Mouse (Mus musculus): Measurements from ENCODE around the gene Rnf113a2.

Gene Rnf113a2

DNA sequence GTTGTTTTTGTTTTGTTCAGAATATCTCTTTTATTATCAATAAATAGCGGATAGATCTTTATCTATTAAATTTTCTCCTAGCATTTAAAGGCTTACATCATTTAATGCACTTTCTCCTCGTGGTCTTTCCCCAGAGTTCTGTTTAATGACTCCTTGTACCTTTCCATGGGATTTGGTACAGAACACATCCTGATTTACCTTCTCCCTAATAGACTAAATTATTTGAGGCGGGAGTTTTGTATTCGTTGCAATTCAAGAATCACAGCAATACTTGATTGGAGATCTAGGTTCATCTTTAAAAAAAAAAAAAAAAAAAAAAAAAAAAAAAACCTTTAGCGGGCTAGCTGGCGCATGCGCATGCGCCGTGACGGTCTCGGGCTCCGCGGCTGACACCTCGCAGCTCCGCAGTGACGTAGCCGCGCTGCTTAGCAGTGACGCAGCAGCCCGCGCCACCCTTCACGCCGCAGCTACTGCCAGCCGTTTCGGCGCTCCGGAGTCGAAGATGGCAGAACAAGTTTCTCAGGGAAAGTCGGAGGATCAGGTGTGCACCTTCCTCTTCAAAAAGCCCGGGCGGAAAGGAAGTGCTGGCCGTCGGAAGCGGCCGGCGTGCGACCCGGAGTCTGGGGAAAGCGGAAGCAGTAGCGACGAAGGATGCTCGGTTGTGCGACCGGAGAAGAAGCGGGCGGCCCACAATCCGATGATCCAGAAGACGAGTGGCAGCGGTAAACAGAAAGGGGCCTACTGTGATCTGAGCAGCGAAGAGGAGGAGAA is at the start of gene Rnf113a2:
TSS of gene Rnf113a2 (plus strand) at position 363 of the 771 bp plus-strand sequence.
- peak; percentile 93 for DNase-seq (ENCODE audit: low spot score in 2 of 2)

DNA sequence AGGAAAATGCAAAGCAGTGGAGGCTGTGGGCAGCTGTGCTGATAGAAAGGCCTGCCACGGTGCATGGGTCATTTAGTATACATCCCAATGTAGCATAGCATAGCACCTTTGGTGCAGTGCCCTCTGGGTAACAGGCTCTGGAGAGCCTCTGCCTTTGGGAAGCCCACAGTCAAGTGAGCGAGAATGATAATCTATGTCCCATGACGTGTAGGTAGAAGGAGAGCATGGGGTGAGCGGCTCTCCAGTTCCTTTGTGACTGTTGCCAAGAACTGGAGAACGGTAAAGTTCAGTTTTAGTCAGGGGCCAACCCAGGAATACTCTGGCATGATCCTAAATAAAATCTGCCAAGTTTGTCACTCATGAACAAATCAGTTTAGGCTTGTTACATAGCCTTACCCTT is 45.3 kb upstream of the Rnf113a2 start:
- no peak for DNase-seq (ENCODE audit: low spot score in 2 of 2)

DNA sequence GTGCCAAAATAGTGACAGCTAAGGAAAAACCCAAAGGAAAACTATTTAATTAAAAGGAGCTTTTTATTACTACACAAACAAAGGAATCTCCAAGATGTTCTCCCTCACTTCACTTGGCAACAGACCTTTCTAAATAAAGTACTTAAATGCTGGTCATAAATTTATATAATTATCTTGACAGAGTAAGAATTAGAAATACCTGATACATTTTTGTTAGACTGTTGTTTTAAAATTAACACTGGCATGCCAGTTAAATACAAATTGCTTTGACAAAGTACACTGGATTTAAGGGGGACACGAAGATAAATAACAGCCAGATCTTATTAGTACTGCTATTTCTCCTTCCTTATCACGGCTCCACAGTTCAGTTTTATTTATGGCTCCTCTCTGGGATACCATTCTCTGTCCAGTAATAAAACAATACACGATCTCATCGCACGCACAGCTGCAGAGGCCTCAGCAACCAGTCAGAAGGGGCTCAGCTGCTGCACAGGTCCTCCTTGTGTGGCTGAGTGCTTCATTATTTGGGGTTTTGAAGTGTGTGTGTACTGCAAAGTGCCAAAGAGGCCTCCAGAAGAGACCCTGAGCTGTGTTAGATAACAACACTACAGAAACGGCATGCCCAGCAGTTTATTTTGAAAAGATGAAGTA is 43.0 kb upstream of the Rnf113a2 start:
- peak in 1 of 2 experiments; percentile 33 for DNase-seq (ENCODE audit: low spot score in 2 of 2)

DNA sequence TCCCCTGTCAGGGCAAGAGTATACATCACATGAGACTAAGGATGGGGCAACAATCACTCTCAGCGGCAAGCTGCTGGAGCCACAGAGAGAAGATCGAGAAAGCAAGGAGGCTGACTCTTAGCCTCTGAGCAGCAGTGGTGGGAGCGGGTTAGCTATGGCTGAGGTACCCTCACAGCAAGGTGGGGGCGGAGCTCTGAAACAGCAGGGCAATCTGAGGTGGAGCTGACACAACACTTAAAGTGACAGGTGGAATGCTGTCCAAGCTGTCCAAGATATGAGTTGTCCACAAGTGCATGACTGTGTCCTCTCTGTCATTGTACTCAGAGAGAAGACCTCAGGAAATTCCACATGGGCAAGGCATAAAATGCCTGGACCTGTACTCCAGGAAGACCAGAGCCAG is 34.6 kb upstream of the Rnf113a2 start:
- DNase-seq (ENCODE audit: low spot score in 2 of 2), result no peak

DNA sequence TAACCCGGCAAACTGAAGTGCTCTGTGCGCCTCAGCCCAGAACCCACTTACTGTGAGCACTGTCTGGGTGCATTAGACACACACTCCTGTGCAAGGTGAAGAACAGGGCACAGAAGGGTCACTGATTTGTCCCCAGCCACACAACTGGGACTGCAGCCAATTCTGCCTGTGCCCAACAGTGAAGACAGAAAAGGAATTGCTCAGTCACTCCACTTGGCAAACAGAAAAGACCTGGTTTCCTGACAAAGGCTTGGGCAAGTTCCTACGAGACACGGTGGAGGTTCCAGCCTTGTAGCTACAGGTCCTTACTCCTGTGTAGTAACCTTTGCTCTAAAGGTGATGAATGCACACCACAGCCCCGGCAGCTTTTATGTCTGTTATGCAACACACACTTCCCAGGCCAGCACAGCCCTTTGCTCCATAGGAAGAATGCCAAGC is 32.3 kb upstream of the Rnf113a2 start:
- DNase-seq (ENCODE audit: low spot score in 2 of 2), result peak in 1 of 2 experiments; percentile 38

DNA sequence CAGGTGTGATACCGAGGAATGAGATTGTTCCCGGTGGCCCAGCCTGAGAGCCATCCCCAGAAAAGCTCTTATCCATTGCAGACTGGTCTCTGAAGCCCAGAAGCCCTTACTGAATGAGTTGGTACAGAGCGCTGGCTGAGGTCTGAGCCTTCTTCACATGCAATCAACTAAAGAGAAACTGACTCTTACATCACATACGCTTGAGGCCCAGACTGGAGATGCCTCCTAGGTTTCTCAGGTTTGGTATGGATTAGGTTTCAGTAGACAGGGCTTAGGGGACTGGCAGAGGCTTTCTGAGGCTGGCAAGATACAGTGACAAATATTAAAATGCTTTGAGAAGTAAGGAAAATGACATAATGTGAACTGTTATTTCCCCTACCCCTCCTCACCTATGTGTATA is 31.6 kb upstream of the Rnf113a2 start:
- no peak for DNase-seq (ENCODE audit: low spot score in 2 of 2)

DNA sequence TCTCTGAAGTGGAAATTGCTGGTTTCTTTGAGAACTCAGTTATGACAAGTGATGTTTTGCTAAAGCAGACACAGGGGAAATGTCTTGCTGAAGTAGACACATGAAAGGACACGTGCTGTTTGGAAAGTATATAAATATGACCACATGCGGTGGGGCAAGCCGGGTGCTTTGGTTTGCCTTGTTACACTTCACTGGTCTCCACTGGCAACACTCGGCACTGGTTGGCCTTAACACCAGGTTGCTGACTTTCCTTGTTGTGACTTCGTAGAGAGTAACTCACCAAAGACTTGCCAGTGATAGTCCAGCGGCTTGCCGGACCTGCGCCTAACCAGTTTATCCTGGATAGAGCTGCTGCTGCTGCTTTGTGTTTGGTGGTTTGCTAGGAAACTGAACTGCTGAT is 28.9 kb upstream of the Rnf113a2 start:
- DNase-seq (ENCODE audit: low spot score in 2 of 2), result no peak

DNA sequence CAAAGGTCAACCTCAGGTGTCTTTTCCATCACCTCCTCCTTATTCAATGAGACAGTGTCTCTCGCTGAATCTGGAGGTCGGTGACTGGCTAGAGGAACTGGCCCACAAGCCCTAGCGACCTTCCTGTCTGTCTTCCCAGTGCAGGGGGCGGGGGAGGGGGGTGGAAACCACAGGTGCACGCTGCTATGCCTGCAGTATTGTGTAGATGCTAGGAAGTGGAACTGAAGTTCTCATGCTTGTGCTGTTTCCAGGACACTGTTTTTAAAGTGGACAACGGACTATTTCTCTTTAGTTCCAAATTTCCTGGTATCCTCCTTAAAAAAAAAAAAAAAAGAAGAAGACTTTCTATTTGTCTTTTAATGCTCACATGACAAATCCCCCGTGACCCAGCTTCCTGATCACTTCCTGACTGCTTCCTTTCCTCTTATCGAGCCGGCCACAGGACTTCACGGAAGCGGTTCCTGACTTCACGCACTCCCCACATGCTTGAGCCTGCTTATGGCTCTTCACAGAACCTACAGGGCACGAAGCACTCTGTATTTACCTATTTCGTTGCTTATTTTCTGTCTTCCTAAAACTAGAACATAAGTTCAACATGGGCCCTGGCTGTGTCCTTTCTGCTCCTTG is 28.1 kb upstream of the Rnf113a2 start:
- DNase-seq (ENCODE audit: low spot score in 2 of 2), result no peak

DNA sequence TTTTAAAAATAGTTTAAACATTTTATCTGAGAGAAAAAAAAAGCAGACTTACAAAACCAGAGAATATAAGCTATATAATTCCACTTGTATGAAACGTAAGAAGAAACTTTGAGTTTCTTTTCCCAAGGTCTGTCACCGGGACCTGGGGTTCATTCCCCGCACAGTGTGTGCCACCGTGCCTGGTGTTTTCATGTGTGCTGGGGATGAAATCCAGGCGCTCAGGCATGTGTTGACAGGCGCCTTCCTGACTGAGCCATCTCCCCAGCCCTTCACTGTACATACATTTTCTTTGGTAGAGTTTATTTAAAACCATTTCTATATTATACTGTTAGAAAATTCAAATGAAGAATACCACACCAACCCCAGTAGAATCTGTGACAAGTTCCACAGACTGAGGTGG is 26.7 kb upstream of the Rnf113a2 start:
- DNase-seq (ENCODE audit: low spot score in 2 of 2), result no peak

DNA sequence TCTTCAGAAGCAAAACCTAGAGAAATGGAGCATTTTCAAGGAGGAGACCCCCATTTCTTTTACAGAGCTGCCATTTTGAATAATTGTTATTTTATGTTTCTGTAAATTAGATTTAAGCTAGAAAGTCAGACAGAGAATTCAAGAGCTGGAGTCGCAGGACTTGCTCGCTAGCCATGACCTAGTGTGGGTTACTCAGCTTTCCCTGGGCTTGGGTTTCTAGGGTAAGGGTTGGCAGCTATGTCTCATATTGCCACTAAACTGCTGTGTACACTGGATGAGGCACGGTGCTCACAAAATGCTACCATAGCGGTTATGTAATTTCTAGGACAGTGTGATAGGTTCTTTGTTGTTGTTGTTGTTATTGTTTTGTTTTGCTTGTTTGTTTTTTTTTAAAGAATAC is 24.3 kb upstream of the Rnf113a2 start:
- DNase-seq (ENCODE audit: low spot score in 2 of 2), result no peak

DNA sequence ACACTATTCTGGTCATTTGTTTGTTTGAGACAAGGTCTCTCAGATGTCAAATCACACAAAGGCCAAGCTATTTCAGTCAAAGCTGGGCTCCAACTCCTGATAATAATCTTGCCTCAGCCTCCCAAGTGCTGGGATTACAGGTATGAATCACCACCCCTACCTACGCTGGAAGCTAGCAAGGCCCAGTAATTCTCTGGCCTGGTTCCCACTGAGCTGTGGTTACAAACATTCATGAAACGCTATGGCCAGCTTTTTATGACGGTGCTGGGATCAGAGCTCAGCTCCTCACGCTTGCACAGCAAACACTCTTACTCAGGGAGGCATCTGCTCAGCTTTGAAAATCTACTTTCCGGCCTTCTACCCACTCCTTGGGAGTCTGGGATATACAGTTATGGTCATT is 23.1 kb upstream of the Rnf113a2 start:
- DNase-seq (ENCODE audit: low spot score in 2 of 2), result no peak

DNA sequence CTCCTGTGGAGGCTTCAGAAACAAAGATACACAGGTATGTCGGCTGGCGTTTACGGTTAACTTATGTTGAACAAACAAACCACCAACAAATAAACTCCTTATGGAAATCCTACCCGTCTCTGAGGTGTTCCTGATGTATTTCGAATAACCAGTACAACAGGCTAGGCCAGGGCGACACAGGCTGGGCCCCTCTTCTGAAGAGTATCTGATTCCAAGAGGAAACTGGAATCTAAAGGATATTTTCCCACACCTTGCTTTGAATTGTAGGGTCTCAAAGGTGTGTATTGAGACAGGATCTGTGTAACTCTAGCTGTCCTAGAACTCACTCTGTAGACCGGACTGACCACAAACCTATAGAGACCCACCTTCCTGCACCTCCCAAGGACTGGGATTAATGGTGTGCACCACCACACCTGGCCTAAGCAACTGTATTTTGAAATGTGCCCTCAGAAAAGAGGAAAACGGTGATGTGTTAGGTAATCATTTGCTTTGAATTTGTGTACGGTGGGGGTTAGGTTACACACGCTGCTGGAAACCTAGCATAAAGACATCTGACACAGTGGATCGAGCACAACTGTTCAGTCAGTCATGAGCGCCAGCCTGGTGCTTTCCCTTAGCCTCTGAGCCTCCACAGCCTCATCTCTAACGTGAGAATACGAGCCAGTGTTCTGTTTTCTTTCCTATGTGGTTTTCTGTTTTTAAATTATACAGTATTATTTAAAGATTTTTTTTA is 19.9 kb upstream of the Rnf113a2 start:
- no peak for DNase-seq (ENCODE audit: low spot score in 2 of 2)

DNA sequence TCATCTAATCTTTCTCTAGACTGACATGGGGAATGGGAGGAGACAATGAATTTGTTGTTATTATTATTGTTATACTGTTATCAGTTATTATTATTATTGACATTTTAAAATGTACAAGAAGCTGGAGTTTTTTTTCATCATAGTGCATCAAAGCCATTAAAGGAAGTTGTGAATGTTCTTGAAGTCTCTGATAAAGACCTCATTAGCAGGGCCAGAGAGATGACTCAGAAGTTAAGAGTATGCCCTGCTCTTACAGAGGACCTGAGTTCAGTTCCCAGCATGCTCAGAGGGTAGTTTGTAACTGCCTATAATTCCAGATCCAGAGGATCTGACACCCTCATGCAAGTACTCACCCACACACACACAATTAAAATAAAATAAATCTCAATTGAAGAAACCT is 19.3 kb upstream of the Rnf113a2 start:
- no peak for DNase-seq (ENCODE audit: low spot score in 2 of 2)

DNA sequence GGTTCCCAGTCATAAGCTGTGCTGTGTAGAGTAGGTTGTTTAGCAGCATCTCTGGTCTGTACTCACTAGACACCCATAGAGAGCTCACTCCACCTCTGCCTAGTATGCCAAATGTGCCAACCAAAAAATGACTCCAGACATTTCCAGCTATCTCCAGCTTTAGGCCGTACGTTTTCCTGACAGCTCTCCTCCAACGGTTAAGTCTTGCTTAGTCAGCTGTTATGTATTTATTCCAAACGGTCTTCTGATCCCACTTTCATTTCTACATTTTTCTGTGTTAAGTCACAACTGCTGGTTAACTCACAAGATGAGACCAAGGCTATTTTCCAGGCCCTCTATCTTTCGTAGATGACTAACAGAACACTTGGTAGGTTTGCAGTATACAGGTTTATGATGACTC is 18.4 kb upstream of the Rnf113a2 start:
- DNase-seq (ENCODE audit: low spot score in 2 of 2), result no peak

DNA sequence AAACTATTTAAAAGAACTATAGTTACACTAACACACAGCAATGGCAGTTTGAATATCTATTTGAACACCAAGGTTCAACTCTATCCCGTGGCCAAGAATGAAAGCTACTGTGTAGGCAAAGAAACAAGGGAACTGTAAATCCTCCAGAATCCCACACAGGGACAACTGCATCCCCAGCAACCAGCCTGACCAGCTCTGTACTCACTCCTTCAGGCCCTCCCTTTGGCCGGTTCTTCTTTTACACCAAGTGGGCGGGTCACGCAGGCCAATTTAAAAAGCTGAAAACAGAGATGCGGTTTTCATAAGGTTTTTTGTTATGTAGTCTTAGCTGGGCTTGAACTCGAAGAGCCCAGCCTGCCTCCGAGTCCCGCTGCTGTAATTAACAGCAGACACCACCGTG is 17.9 kb upstream of the Rnf113a2 start:
- DNase-seq (ENCODE audit: low spot score in 2 of 2), result no peak

DNA sequence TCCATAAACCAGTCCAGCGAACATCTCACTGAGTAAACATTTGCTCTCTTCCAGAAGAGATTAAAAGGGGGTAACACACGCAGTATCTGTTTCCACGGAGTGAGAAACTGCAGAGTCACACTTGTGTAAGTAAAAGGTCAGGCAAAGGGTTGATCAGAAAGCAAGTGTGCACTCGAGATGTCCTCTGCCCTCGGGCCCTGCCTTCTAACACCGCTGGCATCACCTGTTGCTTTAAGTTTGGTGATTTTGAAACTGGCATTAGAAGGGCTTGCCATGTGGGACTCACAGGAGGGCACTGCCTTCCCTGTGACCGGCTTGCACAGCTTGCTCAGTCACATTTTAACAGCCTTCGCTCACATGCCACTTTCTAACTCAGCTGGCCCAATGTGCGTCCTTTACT is 17.3 kb upstream of the Rnf113a2 start:
- no peak for DNase-seq (ENCODE audit: low spot score in 2 of 2)

DNA sequence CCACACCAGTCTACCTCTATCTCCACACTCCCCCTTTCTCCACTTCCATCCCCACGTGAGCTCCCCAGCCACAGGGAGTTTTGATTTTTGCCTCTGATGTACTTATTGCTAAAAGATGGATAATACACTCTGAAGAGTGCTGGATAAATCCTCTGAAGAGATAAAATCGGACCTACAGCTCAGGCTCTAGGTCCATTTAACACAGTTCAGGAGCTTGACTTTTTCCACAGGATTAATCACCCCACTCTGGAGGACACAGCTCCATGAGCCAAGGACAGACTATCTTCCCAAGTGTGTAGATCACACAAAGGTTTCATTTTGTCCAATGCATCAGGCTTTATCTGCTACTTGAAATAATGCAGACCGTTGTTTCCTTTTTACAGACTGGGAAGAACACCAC is 16.9 kb upstream of the Rnf113a2 start:
- no peak for DNase-seq (ENCODE audit: low spot score in 2 of 2)

DNA sequence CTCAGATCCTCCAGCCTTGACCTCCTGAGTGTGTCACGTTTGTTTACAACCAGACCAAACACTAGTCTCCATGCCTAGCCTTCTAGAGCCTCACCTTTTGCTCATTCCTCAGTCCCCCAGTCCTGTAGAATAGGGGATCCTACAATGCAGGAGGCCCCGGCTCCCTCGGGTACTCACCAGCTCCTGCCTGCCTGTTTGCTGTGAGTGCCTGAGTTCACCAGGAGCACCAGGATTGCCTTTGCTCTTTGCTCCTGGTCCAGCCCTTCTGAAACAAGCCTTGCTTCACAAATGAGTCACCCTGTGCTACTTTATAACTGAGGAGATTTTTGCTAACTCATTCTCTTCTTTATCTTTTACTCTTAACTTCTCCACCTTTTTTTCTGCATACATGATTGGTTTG is 16.3 kb upstream of the Rnf113a2 start:
- no peak for DNase-seq (ENCODE audit: low spot score in 2 of 2)

DNA sequence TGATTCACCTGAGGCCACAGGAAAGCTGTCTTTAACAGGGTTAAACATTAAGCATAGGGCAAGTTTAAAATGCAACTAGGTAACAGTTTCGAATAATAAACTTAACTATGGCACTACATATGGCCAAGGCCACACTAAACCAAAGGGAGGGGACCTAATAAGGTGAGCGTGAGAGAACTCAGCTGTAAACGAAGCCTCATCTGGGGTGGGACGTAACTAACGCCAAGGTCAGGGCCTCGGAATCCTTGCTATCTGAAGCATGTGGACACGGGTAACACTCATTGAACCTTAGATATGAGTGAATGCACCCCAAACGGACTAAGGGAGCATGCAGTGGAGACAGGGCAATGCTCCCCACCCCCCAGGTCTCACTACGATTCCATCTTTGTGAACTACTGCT is 14.1 kb upstream of the Rnf113a2 start:
- no peak for DNase-seq (ENCODE audit: low spot score in 2 of 2)

DNA sequence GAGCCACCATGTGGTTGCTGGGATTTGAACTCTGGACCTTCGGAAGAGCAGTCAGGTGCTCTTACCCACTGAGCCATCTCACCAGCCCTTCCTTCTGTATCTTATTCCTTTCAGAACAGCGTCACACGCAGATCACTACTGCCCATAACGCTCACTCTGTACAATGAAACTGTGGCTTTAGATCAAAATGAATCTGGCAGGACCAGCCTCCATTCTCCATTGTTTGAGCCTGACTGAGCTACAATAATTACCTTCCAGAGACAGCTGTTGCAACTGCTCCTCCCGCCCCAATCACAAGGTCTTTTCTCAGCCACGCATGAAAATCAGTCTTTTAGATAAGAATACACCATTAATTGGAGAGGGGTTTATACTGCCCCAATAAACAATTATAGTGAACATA is 12.5 kb upstream of the Rnf113a2 start:
- DNase-seq (ENCODE audit: low spot score in 2 of 2), result no peak

DNA sequence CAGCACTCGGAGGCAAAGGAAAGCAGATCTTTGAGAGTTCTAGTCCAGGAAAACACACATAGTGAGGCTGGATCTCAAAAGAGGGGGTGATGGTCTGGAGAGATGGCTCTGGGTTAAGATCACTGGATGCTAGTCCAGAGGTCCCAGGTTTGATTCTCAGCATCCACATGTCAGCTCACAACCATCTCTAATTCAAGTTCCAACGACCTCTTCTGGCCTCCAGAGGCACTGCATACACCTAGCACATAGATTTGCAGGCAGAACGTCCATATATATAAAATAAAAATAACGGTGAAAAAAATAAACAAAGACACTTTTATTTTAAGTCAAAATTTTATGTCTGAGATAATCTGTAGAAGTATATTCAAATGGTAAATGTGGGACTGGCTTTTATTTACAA is 9.7 kb upstream of the Rnf113a2 start:
- no peak for DNase-seq (ENCODE audit: low spot score in 2 of 2)

All from right cerebral cortex, postnatal 10 days (tissue).